Mouse (Mus musculus) heart, postnatal 36 days (tissue): ENCODE data around the gene Spata13. TPM values are rescaled to one million over a fixed set of nuclear protein-coding genes. Genes with fewer than 3 reads are reported as not detected.

ENCODE experiments used
- DNase-seq, 2 experiments: peaks; one replicate each; pipeline ENCODE4 v3.0.0; 2021 to 2022
- intact Hi-C: fragments of 180-260 bp; cut with DNase I; formaldehyde crosslinking; loops from one replicate; pipeline ENCODE4 v1.15.1; 2025
- total RNA-seq, 2 experiments: library from RNA; stranded (reverse); gene quantifications; 2 replicates each; pipeline ENCODE4 v1.2.3; 2021

The Spata13 gene
- total RNA-seq, 2 experiments from 2014 or later: 13.5 to 16.4 TPM

GRCm38 (mm10) chr14:60769340-60769739 lies 135.5 kb downstream of the Spata13 start:
- DNase-seq: no peak
- intact Hi-C loops: no loop called here

- no peak for DNase-seq
- intact Hi-C loops: loop anchor here (2.0 to 5.0 kb wide), 2 partner anchors 38 to 243 kb away; no protein-coding TSS in a partner anchor
Measured at GRCm38 (mm10) chr14:60770594-60770993, 136.8 kb downstream of the Spata13 start.

- intact Hi-C loops: loop anchor here (1.0 to 5.0 kb wide), 3 partner anchors 38 to 244 kb away; no protein-coding TSS in a partner anchor
- peak; percentile 75 to 79 for DNase-seq
Measured at GRCm38 (mm10) chr14:60771057-60771456, 137.3 kb downstream of the Spata13 start.

- intact Hi-C loops: loop anchor here (5.0 kb wide), 1 partner anchor 246 kb away; no protein-coding TSS in a partner anchor
- DNase-seq: no peak
Measured at GRCm38 (mm10) chr14:60773476-60773875, 139.7 kb downstream of the Spata13 start.

- intact Hi-C loops: no loop called here
- DNase-seq: no peak
Measured at GRCm38 (mm10) chr14:60776521-60776920, 142.7 kb downstream of the Spata13 start.

GRCm38 (mm10) chr14:60777485-60777919 lies 143.7 kb downstream of the Spata13 start:
- intact Hi-C loops: no loop called here
- no peak for DNase-seq

GRCm38 (mm10) chr14:60779198-60779597 lies 145.4 kb downstream of the Spata13 start:
- intact Hi-C loops: no loop called here
- DNase-seq: no peak

- DNase-seq: no peak
- intact Hi-C loops: no loop called here
Measured at GRCm38 (mm10) chr14:60782121-60782656, 148.4 kb downstream of the Spata13 start.

- DNase-seq: no peak
- intact Hi-C loops: no loop called here
Measured at GRCm38 (mm10) chr14:60783196-60783595, 149.4 kb downstream of the Spata13 start.

- intact Hi-C loops: no loop called here
- peak; percentile 82 to 86 for DNase-seq
Measured at GRCm38 (mm10) chr14:60784427-60785315, 150.9 kb downstream of the Spata13 start, which contains the start of gene Mipep. TSS of gene Mipep (plus strand) at chr14:60784573.

GRCm38 (mm10) chr14:60790103-60790502 lies 156.3 kb downstream of the Spata13 start:
- intact Hi-C loops: no loop called here
- DNase-seq: peak in 1 of 2 experiments; percentile 52

GRCm38 (mm10) chr14:60796600-60797322 lies 163.0 kb downstream of the Spata13 start:
- intact Hi-C loops: no loop called here
- no peak for DNase-seq

GRCm38 (mm10) chr14:60797596-60797995 lies 163.8 kb downstream of the Spata13 start:
- intact Hi-C loops: no loop called here

GRCm38 (mm10) chr14:60798721-60799120 lies 164.9 kb downstream of the Spata13 start:
- DNase-seq: no peak
- intact Hi-C loops: loop anchor here (1.0 to 2.0 kb wide), 3 partner anchors 287 to 496 kb away; no protein-coding TSS in a partner anchor

More at GRCm38 (mm10) chr14:60797596-60797995, 163.8 kb downstream of the Spata13 start:
- no peak for DNase-seq

GRCm38 (mm10) chr14:60799762-60800728 lies 166.2 kb downstream of the Spata13 start:
- intact Hi-C loops: loop anchor here (1.0 to 5.0 kb wide), 4 partner anchors 42 to 495 kb away; no protein-coding TSS in a partner anchor

GRCm38 (mm10) chr14:60802026-60802425 lies 168.2 kb downstream of the Spata13 start:
- intact Hi-C loops: loop anchor here (5.0 kb wide), 1 partner anchor 40 kb away; no protein-coding TSS in a partner anchor
- no peak for DNase-seq

More at GRCm38 (mm10) chr14:60799762-60800728, 166.2 kb downstream of the Spata13 start:
- peak in 1 of 2 experiments; percentile 21 for DNase-seq

GRCm38 (mm10) chr14:60804978-60805377 lies 171.2 kb downstream of the Spata13 start:
- intact Hi-C loops: loop anchor here (5.0 kb wide), 1 partner anchor 37 kb away; no protein-coding TSS in a partner anchor
- DNase-seq: no peak

- peak; percentile 11 for DNase-seq
- intact Hi-C loops: no loop called here
Measured at GRCm38 (mm10) chr14:60805871-60806270, 172.1 kb downstream of the Spata13 start.

- intact Hi-C loops: no loop called here
Measured at GRCm38 (mm10) chr14:60806891-60807344, 173.1 kb downstream of the Spata13 start.

More at GRCm38 (mm10) chr14:60806891-60807344, 173.1 kb downstream of the Spata13 start:
- no peak for DNase-seq
